Mouse (Mus musculus) limb, embryonic 14.5 days (tissue): Measurements from ENCODE around the gene Clcnkb. TPM values are rescaled to one million over a fixed set of nuclear protein-coding genes. Genes with fewer than 3 reads are reported as not detected.

Source experiments
- ATAC-seq: fragments of 200-750 bp; cut with Nextera tagmentation; 2 replicates; pipeline ENCODE4 v1.8.0; 2017; ENCODE audit warnings: low read depth, moderate number of reproducible peaks, moderate TSS enrichment; ENCODE audit not compliant: low FRiP score
- DNase-seq: peaks from one replicate; pipeline ENCODE4 v3.0.0-alpha.2; 2015; ENCODE audit warnings: low spot score
- H3K27ac ChIP-seq: fragments of 300-500 bp; sonication (generic); replicated peaks from 2 replicates; pipeline ENCODE4 v1.5.1; 2014; ENCODE audit warnings: low read depth, mild to moderate bottlenecking, low read length, moderate library complexity, mixed read lengths
- H3K27me3 ChIP-seq: fragments of 300-500 bp; sonication (generic); 2 replicates; pipeline ENCODE4 v1.6.1; 2014; ENCODE audit warnings: low read length, mixed read lengths; ENCODE audit not compliant: control insufficient read depth, insufficient read depth
- H3K36me3 ChIP-seq: fragments of 300-500 bp; sonication (generic); 2 replicates; pipeline ENCODE4 v1.6.1; 2014; ENCODE audit warnings: mild to moderate bottlenecking, low read length, moderate library complexity, mixed read lengths; ENCODE audit not compliant: control insufficient read depth, insufficient read depth
- H3K4me1 ChIP-seq: fragments of 300-500 bp; sonication (generic); 2 replicates; pipeline ENCODE4 v1.6.1; 2014; ENCODE audit warnings: antibody characterized with exemption, low read length, mixed read lengths; ENCODE audit not compliant: control insufficient read depth, insufficient read depth
- H3K4me2 ChIP-seq: fragments of 300-500 bp; sonication (generic); replicated peaks from 2 replicates; pipeline ENCODE4 v1.6.1; 2014; ENCODE audit warnings: low read depth, mild to moderate bottlenecking, low read length, moderate library complexity; ENCODE audit not compliant: severe bottlenecking
- H3K4me3 ChIP-seq: fragments of 300-500 bp; sonication (generic); replicated peaks from 2 replicates; pipeline ENCODE4 v1.5.1; 2014; ENCODE audit warnings: low read length
- H3K9ac ChIP-seq: fragments of 300-500 bp; sonication (generic); 2 replicates; pipeline ENCODE4 v1.6.1; 2014; ENCODE audit warnings: mild to moderate bottlenecking, low read depth, low read length, moderate library complexity; ENCODE audit not compliant: severe bottlenecking
- H3K9me3 ChIP-seq: fragments of 300-500 bp; sonication (generic); 2 replicates; pipeline ENCODE4 v1.6.1; 2016; ENCODE audit warnings: low read length; ENCODE audit not compliant: control insufficient read depth
- POLR2A ChIP-seq: fragments of 200-500 bp; IDR thresholded peaks from 2 replicates; pipeline ENCODE4 v1.8.0; 2012; ENCODE audit warnings: inconsistent platforms, mild to moderate bottlenecking, moderate library complexity, borderline replicate concordance; ENCODE audit not compliant: insufficient read depth, insufficient read length; ENCODE audit errors: extremely low read depth
- WGBS: fragments of 180-500 bp; shearing (Covaris S2); extraction: QIAGEN DNeasy Blood & Tissue Kit; methylation state at CpG from one replicate; pipeline ENCODE4 v1.1.7; 2014; 5-methylcytosine and 5-hydroxymethylcytosine counted together
- polyA plus RNA-seq, 2 experiments: library from polyadenylated mRNA; depleted of rRNA in 1 of 2; stranded (reverse) in 1 of 2; unstranded in 1 of 2; fragments of >200 nt; fragmentation: Nextera tagmentation in 1 of 2; extraction: Ambion mirVana in 1 of 2; gene quantifications; 2 replicates each; pipeline versions ENCODE4 v1.2.1 to v1.2.3; 2012 to 2014

The Clcnkb gene
- polyA plus RNA-seq, 2 experiments, result 0.21 TPM; not detected in 1

DNA sequence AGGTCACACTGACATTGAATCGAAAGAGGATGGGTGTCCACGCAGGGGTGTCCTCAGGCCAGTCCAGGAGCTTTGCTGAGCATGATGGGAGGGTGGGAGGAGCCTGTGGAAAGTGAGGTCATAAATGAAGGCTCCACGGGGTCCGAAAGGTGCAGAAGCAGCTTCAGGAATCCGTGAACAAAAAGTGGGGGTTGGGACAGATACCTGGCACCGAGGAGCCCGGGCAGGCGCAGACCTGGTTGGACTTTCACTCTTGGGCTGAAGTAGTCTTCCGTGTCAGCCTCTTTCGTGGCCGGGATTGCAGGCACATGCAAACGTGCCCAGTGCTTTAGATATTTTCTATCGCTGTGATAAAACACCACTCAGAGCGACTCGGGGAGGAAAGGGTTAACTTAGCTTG lies 15.6 kb downstream of the Clcnkb start:
- TF ChIP-seq POLR2A, result no peak
- ATAC-seq (no peak), DNase-seq (no peak)
- no peak overlapping the region for H3K9ac ChIP-seq
- H3K9me3 ChIP-seq, result no peaks in the 10 kb centered on the region
- H3K27me3 ChIP-seq, result no peaks in the 10 kb centered on the region
- WGBS, result 85% methylated on average over 15 of the region's 15 CpGs
- H3K27ac ChIP-seq, result no peak overlapping the region
- H3K36me3 ChIP-seq, result no peaks in the 10 kb centered on the region
- H3K4me2 ChIP-seq, result no peak overlapping the region
- H3K4me1 ChIP-seq, result peaks cover 4% of the 10 kb centered on the region; the same call in 1 of the 2 replicates
- no peak overlapping the region for H3K4me3 ChIP-seq

DNA sequence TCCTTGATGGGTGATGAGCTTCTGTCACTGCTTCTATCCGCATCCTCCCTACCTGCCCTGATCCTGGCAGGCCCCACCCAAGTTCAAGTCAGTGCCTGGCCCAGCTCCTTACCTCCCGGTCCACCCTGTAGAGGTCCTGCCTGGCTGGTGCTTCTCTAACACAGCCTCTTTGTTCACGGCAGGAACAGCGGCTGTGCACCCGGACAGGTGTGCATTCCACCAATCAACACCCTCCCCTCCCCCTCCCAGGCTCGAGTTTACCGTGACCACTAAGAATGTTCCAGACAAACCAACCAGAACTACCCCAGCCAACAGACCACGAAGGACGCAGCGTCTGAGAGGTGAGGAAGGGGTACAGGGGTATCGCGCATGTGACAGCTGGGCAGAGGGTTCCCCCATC lies 17.3 kb downstream of the Clcnkb start, which contains the start of gene Clcnka:
Clcnka (minus strand) TSS at position 180 of the 400 bp plus-strand sequence.
- H3K4me2 ChIP-seq, result no peak within 1 kb of the TSS
- H3K27ac ChIP-seq, result no peak within 1 kb of the TSS
- H3K27me3 ChIP-seq, result no peaks in the 10 kb centered on the region
- ATAC-seq, result no peak
- no peak within 1 kb of the TSS for H3K4me3 ChIP-seq
- no peak within 1 kb of the TSS for H3K9ac ChIP-seq
- no peak for DNase-seq
- H3K4me1 ChIP-seq, result peaks cover 5% of the 10 kb centered on the region
- no peaks in the 10 kb centered on the region for H3K36me3 ChIP-seq
- 42% methylated on average over 12 of the region's 12 CpGs for WGBS
- no peaks in the 10 kb centered on the region for H3K9me3 ChIP-seq
- no peak for TF ChIP-seq POLR2A

DNA sequence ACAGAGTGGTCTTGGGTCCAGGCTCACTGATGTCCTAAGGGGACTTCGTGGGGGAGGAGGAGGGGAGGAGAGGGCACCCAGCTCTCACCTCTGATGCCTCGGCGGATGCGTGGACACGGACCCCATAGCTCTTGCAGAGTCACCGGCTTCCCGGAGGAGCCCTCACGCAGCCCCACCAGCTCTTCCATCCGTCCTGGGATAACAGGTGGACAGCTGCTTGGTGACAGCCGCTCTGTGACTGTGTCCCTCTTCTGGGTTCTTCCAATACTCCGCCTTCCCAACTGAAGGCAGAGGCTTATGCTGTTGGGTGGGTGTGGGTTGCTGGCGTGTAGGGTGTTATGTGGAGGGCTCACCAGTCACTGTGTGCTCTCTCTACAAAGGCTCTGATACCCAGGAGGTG lies 18.0 kb downstream of the Clcnkb start:
- no peaks in the 10 kb centered on the region for H3K27me3 ChIP-seq
- H3K36me3 ChIP-seq, result no peaks in the 10 kb centered on the region
- ATAC-seq (no peak), DNase-seq (no peak)
- no peak overlapping the region for H3K4me2 ChIP-seq
- 75% methylated on average over 11 of the region's 12 CpGs for WGBS
- no peak overlapping the region for H3K27ac ChIP-seq
- no peak overlapping the region for H3K9ac ChIP-seq
- no peak for TF ChIP-seq POLR2A
- H3K4me1 ChIP-seq, result peaks cover 5% of the 10 kb centered on the region
- no peaks in the 10 kb centered on the region for H3K9me3 ChIP-seq
- no peak overlapping the region for H3K4me3 ChIP-seq

DNA sequence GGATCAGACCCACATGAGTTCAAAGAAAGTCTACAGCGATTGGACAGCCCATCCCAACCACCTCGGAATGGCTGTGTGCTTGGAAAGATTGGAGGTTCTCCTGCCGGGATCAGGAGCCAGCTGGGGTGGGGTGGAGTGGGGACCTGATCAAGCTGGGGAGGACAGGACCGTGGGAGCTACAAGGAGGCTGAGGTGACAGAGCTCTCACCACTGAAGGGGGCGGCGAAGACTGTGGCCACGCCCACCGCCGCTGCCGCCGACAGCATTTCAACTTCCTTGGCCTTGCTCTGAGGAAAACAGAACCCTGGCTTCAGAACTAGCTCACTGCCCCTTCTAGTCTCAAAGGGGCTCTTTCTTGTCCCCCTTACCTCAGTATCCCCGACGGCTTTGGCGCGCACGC lies 21.1 kb downstream of the Clcnkb start:
- no peaks in the 10 kb centered on the region for H3K9me3 ChIP-seq
- no peak overlapping the region for H3K9ac ChIP-seq
- peaks cover 5% of the 10 kb centered on the region for H3K4me1 ChIP-seq
- no peak for TF ChIP-seq POLR2A
- no peaks in the 10 kb centered on the region for H3K36me3 ChIP-seq
- 16% methylated on average over 16 of the region's 16 CpGs for WGBS
- H3K27ac ChIP-seq, result no peak overlapping the region
- no peak for ATAC-seq
- H3K4me3 ChIP-seq, result no peak overlapping the region
- peak overlapping the region; percentile 23; the same call in 1 of the 2 replicates for H3K4me2 ChIP-seq
- no peak for DNase-seq
- no peaks in the 10 kb centered on the region for H3K27me3 ChIP-seq

DNA sequence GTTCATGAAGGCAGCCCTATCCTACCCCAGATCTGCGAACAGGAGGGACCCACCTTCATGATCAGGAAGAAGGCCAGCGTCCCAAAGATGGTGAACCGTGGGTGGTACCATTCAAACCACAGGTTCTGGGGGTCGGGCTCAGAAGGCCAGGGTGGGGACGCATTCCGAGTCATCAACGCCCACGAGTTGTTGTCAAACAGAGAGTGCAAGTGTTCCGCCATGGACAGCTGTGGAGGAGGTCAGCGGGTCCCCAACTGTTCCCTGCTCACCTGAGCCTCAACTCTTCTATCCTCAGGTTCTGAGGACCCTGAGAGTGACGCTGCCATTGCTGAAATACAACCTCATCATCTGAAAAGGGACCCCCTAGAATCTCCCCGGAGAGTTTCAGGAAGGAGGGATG lies 24.5 kb downstream of the Clcnkb start:
- H3K36me3 ChIP-seq, result no peaks in the 10 kb centered on the region

More for the DNA sequence above, 24.5 kb downstream of the Clcnkb start:
- H3K4me1 ChIP-seq, result peaks cover 7% of the 10 kb centered on the region
- H3K4me3 ChIP-seq, result no peak overlapping the region
- H3K9me3 ChIP-seq, result no peaks in the 10 kb centered on the region
- H3K27me3 ChIP-seq, result no peaks in the 10 kb centered on the region
- H3K9ac ChIP-seq, result no peak overlapping the region
- DNase-seq (no peak), ATAC-seq (no peak)
- TF ChIP-seq POLR2A, result no peak
- no peak overlapping the region for H3K4me2 ChIP-seq
- WGBS, result 82% methylated on average over 12 of the region's 12 CpGs
- no peak overlapping the region for H3K27ac ChIP-seq
